In genomic region chr3:89437269-89437668, GRCm38 (mm10) we compare ENCODE assay signal across 8 mouse cellular contexts. TPM values are rescaled to one million over a fixed set of nuclear protein-coding genes. Genes with fewer than 3 reads are reported as not detected.
A peak's percentile ranks its signal among the peaks of the same experiment; 100 is the strongest.
DNase-seq lines count a peak whose midpoint lies in the region; ATAC-seq lines count a peak whose summit lies in the region.

No protein-coding gene starts in this region.

- H3K4me3 ChIP-seq in embryonic facial prominence, embryonic 15.5 days (replicated peaks) = peak overlapping the region; percentile 52
- peak overlapping the region; percentile 68 for H3K4me3 ChIP-seq in intestine, embryonic 16.5 days (ENCODE audit: low read length)
- peak overlapping the region; percentile 43 for H3K4me3 ChIP-seq in stomach, embryonic 14.5 days (ENCODE audit: low read depth, low read length)

- no peaks in the 10 kb centered on the region for H3K27me3 ChIP-seq in embryonic facial prominence, embryonic 15.5 days
- no peaks in the 10 kb centered on the region for H3K27me3 ChIP-seq in intestine, embryonic 16.5 days (replicated peaks; ENCODE audit: control insufficient read depth, insufficient read depth, low read length)
- no peaks in the 10 kb centered on the region for H3K27me3 ChIP-seq in stomach, embryonic 14.5 days (ENCODE audit: control insufficient read depth, insufficient read depth, low read length)

- no peaks in the 10 kb centered on the region for H3K9me3 ChIP-seq in embryonic facial prominence, embryonic 15.5 days (replicated peaks)
- no peaks in the 10 kb centered on the region for H3K9me3 ChIP-seq in intestine, embryonic 16.5 days (ENCODE audit: control insufficient read depth, low read length)
- no peaks in the 10 kb centered on the region for H3K9me3 ChIP-seq in stomach, embryonic 14.5 days (ENCODE audit: control insufficient read depth, low read depth, low read length)

- H3K4me2 ChIP-seq in embryonic facial prominence, embryonic 15.5 days (replicated peaks) = peak overlapping the region; percentile 57
- H3K4me2 ChIP-seq in intestine, embryonic 16.5 days (ENCODE audit: low read depth, low read length) = peak overlapping the region; percentile 76
- H3K4me2 ChIP-seq in stomach, embryonic 14.5 days (replicated peaks; ENCODE audit: low read depth, low read length) = peak overlapping the region; percentile 55

- WGBS in embryonic facial prominence, embryonic 15.5 days = 30% methylated on average over 5 of the region's 5 CpGs
- 21% methylated on average over 5 of the region's 5 CpGs for WGBS in intestine, embryonic 16.5 days
- WGBS in stomach, embryonic 14.5 days = 29% methylated on average over 5 of the region's 5 CpGs

- peaks cover 22% of the 10 kb centered on the region for H3K4me1 ChIP-seq in embryonic facial prominence, embryonic 15.5 days
- peaks cover 9% of the 10 kb centered on the region for H3K4me1 ChIP-seq in intestine, embryonic 16.5 days (ENCODE audit: control insufficient read depth, insufficient read depth, low read length)
- H3K4me1 ChIP-seq in stomach, embryonic 14.5 days (ENCODE audit: control insufficient read depth, insufficient read depth, low read length) = 0 out of 2 replicates have a peak, but pooled peaks cover 5% of the 10 kb centered on the region

- DNase-seq in frontal cortex, postnatal 14 days (ENCODE audit: low spot score in 2 of 2) = no peak
- peak; percentile 41 to 45 for DNase-seq in CD8-positive naive resting alpha-beta T cell, adult 2 months (ENCODE audit: low read depth in 2 of 2, low spot score in 2 of 2)
- peak; percentile 75 for DNase-seq in lung, postnatal 25 days (ENCODE audit: low spot score)
- DNase-seq in right cerebral cortex, postnatal 36 days (ENCODE audit: low spot score in 2 of 2) = no peak

- peak; percentile 18; the same call in 1 of the 2 replicates for ATAC-seq in frontal cortex, adult (ENCODE audit: low TSS enrichment)
- ATAC-seq in embryonic facial prominence, embryonic 15.5 days (ENCODE audit: insufficient number of reproducible peaks, low FRiP score, low TSS enrichment, low read depth) = no peak
- peak; percentile 45; the same call in 1 of the 2 replicates for ATAC-seq in intestine, embryonic 16.5 days
- peak; percentile 33; the same call in 1 of the 2 replicates for ATAC-seq in stomach, embryonic 14.5 days (ENCODE audit: insufficient number of reproducible peaks, insufficient read depth, low FRiP score, low read depth)

- H3K27ac ChIP-seq in embryonic facial prominence, embryonic 15.5 days (replicated peaks) = peak overlapping the region; percentile 70
- H3K27ac ChIP-seq in intestine, embryonic 16.5 days (ENCODE audit: low read length) = peak overlapping the region; percentile 79
- H3K27ac ChIP-seq in stomach, embryonic 14.5 days (ENCODE audit: low read length) = peak overlapping the region; percentile 59; the same call in 1 of the 2 replicates

- peaks cover 25% of the 10 kb centered on the region for H3K36me3 ChIP-seq in embryonic facial prominence, embryonic 15.5 days
- H3K36me3 ChIP-seq in intestine, embryonic 16.5 days (ENCODE audit: control insufficient read depth, insufficient read depth, low read length) = peaks cover 6% of the 10 kb centered on the region
- peaks cover 20% of the 10 kb centered on the region; the same call in 1 of the 2 replicates for H3K36me3 ChIP-seq in stomach, embryonic 14.5 days (ENCODE audit: control insufficient read depth, insufficient read depth, low read length)

- H3K9ac ChIP-seq in embryonic facial prominence, embryonic 15.5 days = peak overlapping the region; percentile 57
- peak overlapping the region; percentile 70 for H3K9ac ChIP-seq in intestine, embryonic 16.5 days (ENCODE audit: low read depth, low read length)
- H3K9ac ChIP-seq in stomach, embryonic 14.5 days (replicated peaks; ENCODE audit: low read depth, low read length) = peak overlapping the region; percentile 37

RNA-seq across cellular contexts. Expression of gene Pbxip1, which starts 0.8 kb away (rescaled TPM):
- polyA plus RNA-seq in embryonic facial prominence, embryonic 15.5 days (2015; fragmentation: Nextera tagmentation; extraction: Ambion mirVana) = 38.3 and 40.4 TPM in 2 replicates
- polyA plus RNA-seq in intestine, embryonic 16.5 days (2015; fragmentation: Nextera tagmentation; extraction: Ambion mirVana) = 45.1 and 46.6 TPM in 2 replicates
- polyA plus RNA-seq in stomach, embryonic 14.5 days (2014; fragmentation: Nextera tagmentation; extraction: Ambion mirVana) = 21.7 and 25.3 TPM in 2 replicates

RNA-seq across cellular contexts. Expression of gene Pygo2, which starts 7.3 kb away (rescaled TPM):
- polyA plus RNA-seq in embryonic facial prominence, embryonic 15.5 days (2015; fragmentation: Nextera tagmentation; extraction: Ambion mirVana) = 47.7 and 51.3 TPM in 2 replicates
- 24.8 and 25.7 TPM in 2 replicates for polyA plus RNA-seq in intestine, embryonic 16.5 days (2015; fragmentation: Nextera tagmentation; extraction: Ambion mirVana)
- polyA plus RNA-seq in stomach, embryonic 14.5 days (2014; fragmentation: Nextera tagmentation; extraction: Ambion mirVana) = 39.7 and 49.2 TPM in 2 replicates

RNA-seq across cellular contexts. Expression of gene Pmvk, which starts 17.1 kb away (rescaled TPM):
- polyA plus RNA-seq in embryonic facial prominence, embryonic 15.5 days (2015; fragmentation: Nextera tagmentation; extraction: Ambion mirVana) = 51.3 and 59.1 TPM in 2 replicates
- polyA plus RNA-seq in intestine, embryonic 16.5 days (2015; fragmentation: Nextera tagmentation; extraction: Ambion mirVana) = 72.2 and 77.0 TPM in 2 replicates
- 50.4 and 50.5 TPM in 2 replicates for polyA plus RNA-seq in stomach, embryonic 14.5 days (2014; fragmentation: Nextera tagmentation; extraction: Ambion mirVana)

RNA-seq across cellular contexts. Expression of gene Shc1, which starts 19.0 kb away (rescaled TPM):
- 110 and 113 TPM in 2 replicates for polyA plus RNA-seq in embryonic facial prominence, embryonic 15.5 days (2015; fragmentation: Nextera tagmentation; extraction: Ambion mirVana)
- polyA plus RNA-seq in intestine, embryonic 16.5 days (2015; fragmentation: Nextera tagmentation; extraction: Ambion mirVana) = 85.4 and 89.1 TPM in 2 replicates
- 68.7 and 73.2 TPM in 2 replicates for polyA plus RNA-seq in stomach, embryonic 14.5 days (2014; fragmentation: Nextera tagmentation; extraction: Ambion mirVana)

RNA-seq across cellular contexts. Expression of gene Cks1b, which starts 19.1 kb away (rescaled TPM):
- 342 and 356 TPM in 2 replicates for polyA plus RNA-seq in embryonic facial prominence, embryonic 15.5 days (2015; fragmentation: Nextera tagmentation; extraction: Ambion mirVana)
- polyA plus RNA-seq in intestine, embryonic 16.5 days (2015; fragmentation: Nextera tagmentation; extraction: Ambion mirVana) = 269 and 311 TPM in 2 replicates
- polyA plus RNA-seq in stomach, embryonic 14.5 days (2014; fragmentation: Nextera tagmentation; extraction: Ambion mirVana) = 470 and 503 TPM in 2 replicates

Comparison
In these comparisons a context has a peak if more than half of its experiments do, and no peak if none do; other contexts are left out.
1. DNase-seq: peak in CD8-positive naive resting alpha-beta T cell, adult 2 months (2 of 2) and lung, postnatal 25 days (single experiment); none in frontal cortex, postnatal 14 days (0 of 2) and right cerebral cortex, postnatal 36 days (0 of 2).
2. Peak in every context shown above with its lines, with median percentiles within 50 percentile points of each other: H3K27ac ChIP-seq, H3K4me2 ChIP-seq, H3K4me3 ChIP-seq and H3K9ac ChIP-seq.